Mouse (Mus musculus) liver, postnatal 0 days (tissue): ENCODE measurements at regions not wholly inside any gene's neighbourhood (a gene's known extent, or its start where the extent isn't known, plus 50 kb on each side); places are given as distances from the start of the nearest gene placed in this dataset.

Source experiments
- ATAC-seq: fragments of 200-750 bp; cut with Nextera tagmentation; 2 replicates; pipeline ENCODE4 v1.8.0; 2017; ENCODE audit warnings: mild to moderate bottlenecking, moderate library complexity
- DNase-seq: peaks from one replicate; pipeline ENCODE4 v3.0.0-alpha.2; 2016
- H3K27ac ChIP-seq: fragments of 300-500 bp; sonication (generic); 2 replicates; pipeline ENCODE4 v1.5.1; 2014; ENCODE audit warnings: antibody characterized with exemption, moderate library complexity, mild to moderate bottlenecking, low read depth
- H3K27me3 ChIP-seq: fragments of 300-500 bp; sonication (generic); 2 replicates; pipeline ENCODE4 v1.6.1; 2014; ENCODE audit warnings: low read length, control low read depth, mixed read lengths; ENCODE audit not compliant: insufficient read depth
- H3K36me3 ChIP-seq: fragments of 300-500 bp; sonication (generic); replicated peaks from 2 replicates; pipeline ENCODE4 v1.6.1; 2014; ENCODE audit warnings: mild to moderate bottlenecking, control low read depth, low read length, moderate library complexity, mixed read lengths; ENCODE audit not compliant: insufficient read depth
- H3K4me1 ChIP-seq: fragments of 300-500 bp; sonication (generic); 2 replicates; pipeline ENCODE4 v1.6.1; 2014; ENCODE audit warnings: antibody characterized with exemption, mild to moderate bottlenecking, control low read depth; ENCODE audit not compliant: insufficient read depth
- H3K4me2 ChIP-seq: fragments of 300-500 bp; sonication (generic); 2 replicates; pipeline ENCODE4 v1.6.1; 2014; ENCODE audit warnings: low read depth, mild to moderate bottlenecking, low read length, moderate library complexity, mixed read lengths
- H3K4me3 ChIP-seq: fragments of 300-500 bp; sonication (generic); 2 replicates; pipeline ENCODE4 v1.5.1; 2014; ENCODE audit warnings: low read depth, low read length
- H3K9ac ChIP-seq: fragments of 300-500 bp; sonication (generic); replicated peaks from 2 replicates; pipeline ENCODE4 v1.6.1; 2014; ENCODE audit warnings: mild to moderate bottlenecking, moderate library complexity
- H3K9me3 ChIP-seq: fragments of 300-500 bp; sonication (generic); 2 replicates; pipeline ENCODE4 v1.6.1; 2016; ENCODE audit warnings: mild to moderate bottlenecking, control low read depth, low read length, mixed read lengths
- CTCF ChIP-seq: sonication (generic); IDR thresholded peaks from 2 replicates; pipeline ENCODE4 v1.5.1; 2016; ENCODE audit warnings: antibody characterized with exemption, low read depth
- EP300 ChIP-seq: IDR thresholded peaks from 2 replicates; pipeline ENCODE4 v1.6.1; 2016; ENCODE audit warnings: antibody characterized with exemption, low read depth, mild to moderate bottlenecking
- WGBS: fragments of 180-500 bp; shearing (Covaris S2); extraction: QIAGEN DNeasy Blood & Tissue Kit; methylation state at CpG from one replicate; pipeline ENCODE4 v1.1.7; 2014; ENCODE audit not compliant: insufficient replicate concordance; 5-methylcytosine and 5-hydroxymethylcytosine counted together

DNA sequence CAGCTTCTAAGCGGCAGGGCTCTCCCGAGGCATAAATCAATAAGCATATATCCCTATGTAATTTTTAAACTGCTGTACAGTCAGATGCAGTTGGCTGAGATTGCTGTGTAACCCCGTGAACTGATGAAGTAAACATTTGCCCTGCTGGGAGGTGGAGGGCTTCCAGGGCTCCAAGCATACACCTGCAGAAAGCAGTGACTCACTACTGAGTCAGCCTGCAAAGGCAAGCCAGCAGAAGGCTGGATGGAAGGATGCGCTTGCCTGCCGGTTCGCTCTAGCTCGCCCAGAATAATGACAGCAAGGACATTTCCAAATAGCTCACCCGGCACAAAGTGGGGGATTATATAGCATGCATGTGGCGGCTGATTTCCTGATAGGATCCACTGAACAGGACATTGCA lies 416.6 kb downstream of the Sox2 start:
- no peak for DNase-seq
- Histone ChIP-seq H3K9me3 (no peaks in the 10 kb centered on the region), H3K9ac (no peak overlapping the region), H3K27ac (no peak overlapping the region), H3K36me3 (no peaks in the 10 kb centered on the region), H3K4me3 (no peak overlapping the region), H3K27me3 (no peaks in the 10 kb centered on the region), H3K4me2 (no peak overlapping the region), H3K4me1 (no peaks in the 10 kb centered on the region)
- 56% methylated on average over 9 of the region's 9 CpGs for WGBS
- TF ChIP-seq EP300, result no peak
- TF ChIP-seq CTCF, result no peak
- no peak for ATAC-seq

DNA sequence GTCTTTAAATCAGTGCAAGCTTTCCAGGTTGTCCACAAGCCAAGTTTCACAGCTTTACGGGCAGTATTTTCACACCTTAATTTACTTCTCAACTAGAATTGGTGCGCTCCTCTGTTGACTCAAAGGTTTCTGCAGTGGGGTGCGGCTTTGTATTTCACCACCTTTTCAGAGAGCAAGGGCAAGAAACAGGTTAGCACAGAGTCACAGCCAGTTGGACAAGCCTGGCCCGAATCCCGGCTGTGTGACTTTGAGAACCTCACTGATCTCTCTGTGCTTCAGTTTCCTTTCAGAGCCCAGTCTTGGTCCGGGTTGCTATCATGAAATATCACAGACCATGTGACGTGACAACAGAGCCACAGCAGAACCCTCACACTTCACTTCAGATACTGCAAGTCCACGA lies 418.4 kb downstream of the Sox2 start:
- TF ChIP-seq EP300 (no peak), CTCF (no peak)
- Histone ChIP-seq H3K36me3 (no peaks in the 10 kb centered on the region), H3K9ac (no peak overlapping the region), H3K4me3 (no peak overlapping the region), H3K4me2 (no peak overlapping the region), H3K4me1 (no peaks in the 10 kb centered on the region), H3K9me3 (no peaks in the 10 kb centered on the region), H3K27me3 (no peaks in the 10 kb centered on the region), H3K27ac (no peak overlapping the region)
- DNase-seq (no peak), ATAC-seq (no peak)
- WGBS, result 80% methylated on average over 8 of the region's 8 CpGs

- Histone ChIP-seq H3K4me3 (no peak overlapping the region), H3K36me3 (no peaks in the 10 kb centered on the region), H3K27me3 (no peaks in the 10 kb centered on the region), H3K27ac (no peak overlapping the region), H3K4me2 (no peak overlapping the region), H3K9me3 (no peaks in the 10 kb centered on the region), H3K4me1 (no peaks in the 10 kb centered on the region), H3K9ac (no peak overlapping the region)
- TF ChIP-seq EP300, result no peak
- no peak for TF ChIP-seq CTCF
- no peak for DNase-seq
- 61% methylated on average over 2 of the region's 2 CpGs for WGBS
- ATAC-seq, result no peak
These were observed 420.8 kb downstream of the Sox2 start for GRCm38 (mm10) chr3:35071046-35071445.

DNA sequence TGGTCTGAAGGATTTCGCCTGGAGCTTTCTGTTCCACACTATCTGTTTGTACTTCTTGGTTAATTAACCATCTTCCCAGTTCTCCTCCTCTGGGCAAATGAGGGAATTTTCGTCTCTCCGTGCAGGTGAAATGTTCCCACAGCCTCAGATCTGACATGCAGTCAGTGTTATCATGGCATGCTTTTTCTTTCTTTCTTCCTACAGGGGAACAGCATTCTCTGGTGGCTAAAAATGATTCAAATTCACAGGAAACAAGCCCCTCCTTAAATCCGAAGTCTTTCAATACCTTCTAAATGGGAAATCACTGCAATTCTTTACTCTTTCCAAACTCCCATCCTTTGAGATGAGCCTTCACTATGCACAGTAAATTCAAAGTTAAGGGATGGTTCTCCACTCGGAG lies 429.7 kb downstream of the Sox2 start:
- no peaks in the 10 kb centered on the region for H3K4me1 ChIP-seq
- H3K36me3 ChIP-seq, result no peaks in the 10 kb centered on the region
- ATAC-seq, result no peak
- WGBS, result 57% methylated on average over 5 of the region's 5 CpGs
- no peak for TF ChIP-seq CTCF
- no peak for TF ChIP-seq EP300
- H3K4me3 ChIP-seq, result no peak overlapping the region
- no peak overlapping the region for H3K9ac ChIP-seq
- DNase-seq, result no peak
- H3K9me3 ChIP-seq, result no peaks in the 10 kb centered on the region
- H3K4me2 ChIP-seq, result no peak overlapping the region
- no peak overlapping the region for H3K27ac ChIP-seq
- no peaks in the 10 kb centered on the region for H3K27me3 ChIP-seq

DNA sequence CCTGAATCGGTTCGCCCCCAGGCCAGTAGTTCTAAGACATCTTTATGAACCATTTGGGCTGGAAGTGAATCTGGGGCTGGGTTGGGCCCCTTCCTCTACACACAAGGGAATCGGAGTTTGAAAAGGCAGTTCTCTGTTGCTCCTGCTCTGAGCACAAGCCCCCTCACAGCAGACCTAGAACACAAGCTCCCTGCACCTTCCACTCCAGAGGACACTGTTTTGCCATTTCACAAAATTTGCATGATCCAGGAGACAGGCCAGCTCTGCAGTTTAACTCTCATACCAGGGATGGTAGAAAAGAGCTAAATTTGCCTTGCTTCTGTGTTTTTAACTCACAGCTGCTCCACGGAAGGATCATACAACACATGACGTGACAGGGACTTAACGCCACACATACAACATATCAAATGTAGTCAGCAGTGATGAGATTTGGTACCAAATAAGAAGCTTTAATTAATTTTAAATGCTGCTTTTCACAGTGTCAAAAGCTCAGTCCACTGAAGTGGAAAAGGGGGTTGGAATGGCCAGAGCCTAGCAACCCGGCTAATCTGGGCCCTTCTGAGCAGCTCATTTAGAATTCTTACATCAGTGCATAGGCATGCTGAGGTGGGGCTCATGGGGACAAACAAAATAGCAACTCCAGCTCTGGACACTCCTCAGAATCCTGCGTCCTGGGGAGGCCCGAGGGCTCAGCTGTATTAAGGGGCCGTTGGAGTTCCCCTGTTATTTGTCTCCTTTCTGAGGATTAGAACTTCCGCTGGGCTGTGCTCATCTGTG lies 434.1 kb downstream of the Sox2 start:
- Histone ChIP-seq H3K27me3 (no peaks in the 10 kb centered on the region), H3K9me3 (no peaks in the 10 kb centered on the region), H3K27ac (no peak overlapping the region), H3K4me2 (no peak overlapping the region), H3K4me1 (no peaks in the 10 kb centered on the region), H3K36me3 (no peaks in the 10 kb centered on the region), H3K9ac (no peak overlapping the region), H3K4me3 (no peak overlapping the region)
- no peak for TF ChIP-seq CTCF
- no peak for TF ChIP-seq EP300
- DNase-seq, result no peak
- WGBS, result 81% methylated on average over 11 of the region's 11 CpGs
- ATAC-seq, result no peak

- Histone ChIP-seq H3K27me3 (no peaks in the 10 kb centered on the region), H3K4me1 (no peaks in the 10 kb centered on the region), H3K9me3 (no peaks in the 10 kb centered on the region), H3K9ac (no peak overlapping the region), H3K4me3 (no peak overlapping the region), H3K4me2 (no peak overlapping the region), H3K27ac (no peak overlapping the region), H3K36me3 (no peaks in the 10 kb centered on the region)
- ATAC-seq (no peak), DNase-seq (no peak)
- 68% methylated on average over 19 of the region's 19 CpGs for WGBS
- no peak for TF ChIP-seq CTCF
- TF ChIP-seq EP300, result no peak
These were observed 438.3 kb downstream of the Sox2 start for GRCm38 (mm10) chr3:35088241-35089080.
